Mouse (Mus musculus): ENCODE results near the gene Zfp61. TPM values are rescaled to one million over a fixed set of nuclear protein-coding genes. Genes with fewer than 3 reads are reported as not detected.

Zfp61 gene
- total and polyA plus RNA-seq, 3 experiments: 5.0 to 21.5 (median 14.7) TPM

GRCm38 (mm10) chr7:24333304-24333986 is 32.4 kb upstream of the Zfp61 start, which contains the start of gene Tescl:
Tescl (minus strand) TSS chr7:24333936.
- DNase-seq (ENCODE audit: low spot score) (no peak), ATAC-seq (ENCODE audit: extremely low read depth, insufficient number of reproducible peaks, low FRiP score, poor library complexity, severe bottlenecking) (no peak)
- Histone ChIP-seq H3K9me3 (replicated peaks) (no peaks in the 10 kb centered on the region), H3K36me3 (replicated peaks) (no peaks in the 10 kb centered on the region), H3K4me3 (ENCODE audit: low read depth, low read length) (no peak within 1 kb of the TSS), H3K27me3 (ENCODE audit: insufficient read depth, low read length) (peaks cover 19% of the 10 kb centered on the region), H3K4me1 (ENCODE audit: insufficient read depth, low read depth, low read length) (no peaks in the 10 kb centered on the region)
- TF ChIP-seq GATA1 (IDR thresholded peaks at IDR 0.05; ENCODE audit: borderline replicate concordance, low read length) (no peak), POLR2AphosphoS5 (IDR thresholded peaks at IDR 0.05; ENCODE audit: insufficient replicate concordance, low read depth, low read length) (no peak), TAL1 (conservative IDR thresholded peaks at IDR 0.05; ENCODE audit: low read depth, low read length) (no peak), CTCF (IDR thresholded peaks at IDR 0.05; ENCODE audit: low read depth, low read length) (no peak), GATA2 (IDR thresholded peaks at IDR 0.05; ENCODE audit: borderline replicate concordance, low read depth, low read length) (no peak)

- Histone ChIP-seq H3K4me3 (ENCODE audit: low read depth, low read length) (no peak overlapping the region), H3K36me3 (replicated peaks) (no peaks in the 10 kb centered on the region), H3K4me1 (ENCODE audit: insufficient read depth, low read depth, low read length) (no peaks in the 10 kb centered on the region), H3K27me3 (ENCODE audit: insufficient read depth, low read length) (peaks cover 7% of the 10 kb centered on the region), H3K9me3 (replicated peaks) (peaks cover 11% of the 10 kb centered on the region)
- TF ChIP-seq CTCF (IDR thresholded peaks at IDR 0.05; ENCODE audit: low read depth, low read length) (no peak), GATA1 (IDR thresholded peaks at IDR 0.05; ENCODE audit: borderline replicate concordance, low read length) (no peak), TAL1 (conservative IDR thresholded peaks at IDR 0.05; ENCODE audit: low read depth, low read length) (no peak), GATA2 (IDR thresholded peaks at IDR 0.05; ENCODE audit: borderline replicate concordance, low read depth, low read length) (no peak), POLR2AphosphoS5 (IDR thresholded peaks at IDR 0.05; ENCODE audit: insufficient replicate concordance, low read depth, low read length) (no peak)
- no peak for DNase-seq (ENCODE audit: low spot score)
- no peak for ATAC-seq (ENCODE audit: extremely low read depth, insufficient number of reproducible peaks, low FRiP score, poor library complexity, severe bottlenecking)
These were observed 26.4 kb upstream of the Zfp61 start for GRCm38 (mm10) chr7:24327281-24327975.

GRCm38 (mm10) chr7:24326273-24327135 is 25.5 kb upstream of the Zfp61 start:
- Histone ChIP-seq H3K9me3 (replicated peaks) (peaks cover 11% of the 10 kb centered on the region), H3K27me3 (ENCODE audit: insufficient read depth, low read length) (peaks cover 8% of the 10 kb centered on the region), H3K4me1 (ENCODE audit: insufficient read depth, low read depth, low read length) (no peaks in the 10 kb centered on the region), H3K4me3 (ENCODE audit: low read depth, low read length) (no peak overlapping the region), H3K36me3 (replicated peaks) (no peaks in the 10 kb centered on the region)
- DNase-seq (ENCODE audit: low spot score) (no peak), ATAC-seq (ENCODE audit: extremely low read depth, insufficient number of reproducible peaks, low FRiP score, poor library complexity, severe bottlenecking) (no peak)
- TF ChIP-seq CTCF (IDR thresholded peaks at IDR 0.05; ENCODE audit: low read depth, low read length) (no peak), GATA1 (IDR thresholded peaks at IDR 0.05; ENCODE audit: borderline replicate concordance, low read length) (no peak), GATA2 (IDR thresholded peaks at IDR 0.05; ENCODE audit: borderline replicate concordance, low read depth, low read length) (no peak), TAL1 (conservative IDR thresholded peaks at IDR 0.05; ENCODE audit: low read depth, low read length) (no peak), POLR2AphosphoS5 (IDR thresholded peaks at IDR 0.05; ENCODE audit: insufficient replicate concordance, low read depth, low read length) (no peak)

- Histone ChIP-seq H3K4me1 (ENCODE audit: insufficient read depth, low read depth, low read length) (no peaks in the 10 kb centered on the region), H3K27me3 (ENCODE audit: insufficient read depth, low read length) (peaks cover 12% of the 10 kb centered on the region), H3K9me3 (replicated peaks) (peaks cover 11% of the 10 kb centered on the region), H3K4me3 (ENCODE audit: low read depth, low read length) (no peak overlapping the region), H3K36me3 (replicated peaks) (no peaks in the 10 kb centered on the region)
- TF ChIP-seq CTCF (IDR thresholded peaks at IDR 0.05; ENCODE audit: low read depth, low read length) (no peak), POLR2AphosphoS5 (IDR thresholded peaks at IDR 0.05; ENCODE audit: insufficient replicate concordance, low read depth, low read length) (no peak), TAL1 (conservative IDR thresholded peaks at IDR 0.05; ENCODE audit: low read depth, low read length) (no peak), GATA2 (IDR thresholded peaks at IDR 0.05; ENCODE audit: borderline replicate concordance, low read depth, low read length) (no peak), GATA1 (IDR thresholded peaks at IDR 0.05; ENCODE audit: borderline replicate concordance, low read length) (no peak)
- ATAC-seq (ENCODE audit: extremely low read depth, insufficient number of reproducible peaks, low FRiP score, poor library complexity, severe bottlenecking) (no peak), DNase-seq (ENCODE audit: low spot score) (no peak)
These were observed 24.7 kb upstream of the Zfp61 start for GRCm38 (mm10) chr7:24325675-24326128.

- TF ChIP-seq TAL1 (conservative IDR thresholded peaks at IDR 0.05; ENCODE audit: low read depth, low read length) (no peak), GATA1 (IDR thresholded peaks at IDR 0.05; ENCODE audit: borderline replicate concordance, low read length) (no peak), GATA2 (IDR thresholded peaks at IDR 0.05; ENCODE audit: borderline replicate concordance, low read depth, low read length) (no peak), CTCF (IDR thresholded peaks at IDR 0.05; ENCODE audit: low read depth, low read length) (no peak), POLR2AphosphoS5 (IDR thresholded peaks at IDR 0.05; ENCODE audit: insufficient replicate concordance, low read depth, low read length) (no peak)
- Histone ChIP-seq H3K9me3 (replicated peaks) (peaks cover 11% of the 10 kb centered on the region), H3K4me1 (ENCODE audit: insufficient read depth, low read depth, low read length) (no peaks in the 10 kb centered on the region), H3K27me3 (ENCODE audit: insufficient read depth, low read length) (peaks cover 12% of the 10 kb centered on the region), H3K4me3 (ENCODE audit: low read depth, low read length) (no peak overlapping the region), H3K36me3 (replicated peaks) (no peaks in the 10 kb centered on the region)
- DNase-seq (ENCODE audit: low spot score) (no peak), ATAC-seq (ENCODE audit: extremely low read depth, insufficient number of reproducible peaks, low FRiP score, poor library complexity, severe bottlenecking) (no peak)
These were observed 24.2 kb upstream of the Zfp61 start for GRCm38 (mm10) chr7:24325197-24325596.
